Mouse (Mus musculus) C2C12 (cell line): ENCODE measurements around the gene Prm2.

ENCODE experiments used
- CEBPB ChIP-seq: IDR thresholded peaks from one replicate; pipeline ENCODE4 v1.6.1; 2011; ENCODE audit warnings: low read depth, mild to moderate bottlenecking, control low read depth, moderate library complexity
- CTCF ChIP-seq: IDR thresholded peaks from one replicate; pipeline ENCODE4 v1.5.1; 2011; ENCODE audit not compliant: control insufficient read depth, insufficient read depth, insufficient read length
- FOSL1 ChIP-seq: IDR thresholded peaks from one replicate; pipeline ENCODE4 v1.8.0; 2011; ENCODE audit warnings: mild to moderate bottlenecking, low read length; ENCODE audit not compliant: poor library complexity, insufficient read depth, severe bottlenecking
- MAX ChIP-seq: IDR thresholded peaks from one replicate; pipeline ENCODE4 v1.6.1; 2011; ENCODE audit warnings: mild to moderate bottlenecking, control low read depth
- MYOD1 ChIP-seq: IDR thresholded peaks from one replicate; pipeline ENCODE4 v1.6.1; 2011; ENCODE audit warnings: low read depth; ENCODE audit not compliant: control insufficient read depth, insufficient read length
- MYOG ChIP-seq: IDR thresholded peaks from one replicate; pipeline ENCODE4 v1.6.1; 2011; ENCODE audit not compliant: control insufficient read depth, insufficient read length; ENCODE audit errors: extremely low read depth
- USF1 ChIP-seq: IDR thresholded peaks from one replicate; pipeline ENCODE4 v1.6.1; 2011; ENCODE audit warnings: low read depth, mild to moderate bottlenecking, control low read depth, moderate library complexity

- no peak for TF ChIP-seq CTCF
- TF ChIP-seq CEBPB: no peak
- TF ChIP-seq MAX: no peak
- TF ChIP-seq FOSL1: no peak
- no peak for TF ChIP-seq USF1
- TF ChIP-seq MYOG: no peak
- no peak for TF ChIP-seq MYOD1
These were observed 39.8 kb downstream of the Prm2 start for GRCm38 (mm10) chr16:10756168-10756567.
